Mouse (Mus musculus) thymus, adult 2 months (tissue): ENCODE measurements around the gene Myo18b. TPM values are rescaled to one million over a fixed set of nuclear protein-coding genes. Genes with fewer than 3 reads are reported as not detected.

Experiments
- DNase-seq: peaks from one replicate; pipeline ENCODE4 v3.0.0; 2021
- H3K27ac ChIP-seq: fragments of 200-500 bp; 2 replicates; pipeline ENCODE4 v1.5.1; 2012; ENCODE audit warnings: low read length, control low read depth; ENCODE audit not compliant: control insufficient read depth, insufficient read depth
- H3K27me3 ChIP-seq: fragments of 200-500 bp; 2 replicates; pipeline ENCODE4 v1.6.1; 2012; ENCODE audit warnings: mild to moderate bottlenecking, low read length, moderate library complexity, mixed read lengths; ENCODE audit not compliant: control insufficient read depth, insufficient read depth
- H3K36me3 ChIP-seq: fragments of 200-500 bp; 2 replicates; pipeline ENCODE4 v1.6.1; 2012; ENCODE audit warnings: mild to moderate bottlenecking, low read length, moderate library complexity; ENCODE audit not compliant: control insufficient read depth, insufficient read depth
- H3K4me1 ChIP-seq: fragments of 200-500 bp; replicated peaks from 2 replicates; pipeline ENCODE4 v1.6.1; 2012; ENCODE audit warnings: low read length; ENCODE audit not compliant: control insufficient read depth, insufficient read depth
- H3K4me3 ChIP-seq: fragments of 200-500 bp; 2 replicates; pipeline ENCODE4 v1.5.1; 2012; ENCODE audit warnings: mild to moderate bottlenecking, low read length, control low read depth, moderate library complexity; ENCODE audit not compliant: control insufficient read depth, insufficient read depth
- CTCF ChIP-seq: fragments of 200-500 bp; IDR thresholded peaks from 2 replicates; pipeline ENCODE4 v1.5.1; 2012; ENCODE audit warnings: mild to moderate bottlenecking, control low read depth, low read length, moderate library complexity, borderline replicate concordance; ENCODE audit not compliant: control insufficient read depth, poor library complexity, insufficient read depth; ENCODE audit errors: extremely low read depth
- POLR2A ChIP-seq: fragments of 200-500 bp; IDR thresholded peaks from 2 replicates; pipeline ENCODE4 v1.6.1; 2012; ENCODE audit warnings: mild to moderate bottlenecking, low read length, control low read depth, moderate library complexity; ENCODE audit not compliant: control insufficient read depth, poor library complexity, insufficient read depth; ENCODE audit errors: extremely low read depth
- WGBS: fragments of 180-500 bp; shearing (Covaris S2); methylation state at CpG from one replicate; pipeline ENCODE4 v1.1.7; 2018; 5-methylcytosine and 5-hydroxymethylcytosine counted together
- polyA plus RNA-seq: library from polyadenylated mRNA; depleted of rRNA; stranded (reverse); fragments of >200 nt; gene quantifications from 2 replicates; pipeline ENCODE4 v1.2.3, GENCODE M21; 2012

The Myo18b gene
- polyA plus RNA-seq, 1 experiment, result 3.8 TPM

DNA sequence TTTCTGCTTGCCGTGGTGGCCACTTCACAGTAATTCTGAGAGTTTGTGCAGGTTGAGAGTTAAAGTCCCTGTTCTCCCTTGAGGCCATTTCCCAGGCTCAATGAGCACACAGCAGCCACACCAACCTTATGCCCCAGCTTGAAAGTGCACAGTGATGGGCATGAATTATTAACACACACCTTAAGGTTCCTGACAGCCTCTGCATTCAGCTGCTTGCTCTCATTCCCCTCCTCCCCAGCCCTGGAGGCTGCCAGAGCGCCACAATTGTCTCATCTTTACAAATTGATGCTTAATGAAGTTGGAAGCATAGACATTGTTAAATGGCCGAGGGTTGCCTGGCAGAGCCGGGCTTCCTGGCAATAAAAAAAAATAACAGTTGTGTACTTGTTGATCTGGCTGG is 218.0 kb downstream of the Myo18b start:
- Histone ChIP-seq H3K4me3 (no peak overlapping the region), H3K36me3 (no peaks in the 10 kb centered on the region), H3K4me1 (no peaks in the 10 kb centered on the region), H3K27ac (no peak overlapping the region), H3K27me3 (no peaks in the 10 kb centered on the region)
- no peak for TF ChIP-seq POLR2A
- no peak for TF ChIP-seq CTCF
- 83% methylated on average over 4 of the region's 4 CpGs for WGBS
- DNase-seq, result no peak

DNA sequence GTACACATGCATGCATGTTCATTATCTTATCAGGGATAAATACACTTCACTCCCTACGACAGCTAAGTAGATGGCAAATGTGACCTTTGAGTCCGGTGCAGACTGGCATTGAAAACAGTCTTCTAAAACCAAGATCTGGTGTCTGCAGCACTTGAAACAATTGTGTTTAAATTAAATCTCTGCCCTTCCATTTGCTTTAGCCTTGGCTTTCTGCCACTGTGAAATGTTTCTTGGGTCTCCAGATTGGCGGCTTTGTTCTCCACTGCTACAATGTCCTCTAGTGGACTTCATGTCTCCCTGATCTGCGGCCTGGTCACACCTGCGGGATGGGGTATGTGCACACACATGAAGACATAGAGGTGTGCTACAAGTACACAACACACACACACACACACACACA is 221.4 kb downstream of the Myo18b start:
- Histone ChIP-seq H3K4me1 (no peaks in the 10 kb centered on the region), H3K27ac (no peak overlapping the region), H3K27me3 (no peaks in the 10 kb centered on the region), H3K4me3 (no peak overlapping the region), H3K36me3 (no peaks in the 10 kb centered on the region)
- WGBS, result 87% methylated on average over 5 of the region's 5 CpGs
- no peak for TF ChIP-seq POLR2A
- no peak for TF ChIP-seq CTCF
- no peak for DNase-seq

DNA sequence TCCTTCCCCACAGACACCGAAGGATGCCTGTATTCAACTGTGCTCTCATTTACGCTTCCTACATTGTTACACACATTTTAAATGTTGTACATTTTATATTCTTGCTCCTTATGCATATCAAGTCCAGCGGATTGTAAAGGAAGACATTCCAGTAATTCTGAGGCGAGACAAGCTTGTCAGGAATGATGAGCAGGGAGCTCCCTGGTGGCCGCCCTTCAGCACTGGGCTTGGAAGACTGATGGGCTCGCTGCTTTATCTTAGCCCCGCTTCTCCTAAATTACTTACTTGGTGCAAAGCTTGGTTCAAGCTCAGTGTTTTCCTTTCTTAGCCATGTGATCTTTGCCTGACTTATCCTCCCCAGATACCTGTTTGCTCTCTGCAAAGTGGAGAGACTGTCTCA is 223.7 kb downstream of the Myo18b start:
- TF ChIP-seq POLR2A, result no peak
- TF ChIP-seq CTCF, result no peak
- Histone ChIP-seq H3K27ac (no peak overlapping the region), H3K4me3 (no peak overlapping the region), H3K27me3 (no peaks in the 10 kb centered on the region), H3K4me1 (no peaks in the 10 kb centered on the region), H3K36me3 (no peaks in the 10 kb centered on the region)
- no peak for DNase-seq
- 77% methylated on average over 7 of the region's 7 CpGs for WGBS

DNA sequence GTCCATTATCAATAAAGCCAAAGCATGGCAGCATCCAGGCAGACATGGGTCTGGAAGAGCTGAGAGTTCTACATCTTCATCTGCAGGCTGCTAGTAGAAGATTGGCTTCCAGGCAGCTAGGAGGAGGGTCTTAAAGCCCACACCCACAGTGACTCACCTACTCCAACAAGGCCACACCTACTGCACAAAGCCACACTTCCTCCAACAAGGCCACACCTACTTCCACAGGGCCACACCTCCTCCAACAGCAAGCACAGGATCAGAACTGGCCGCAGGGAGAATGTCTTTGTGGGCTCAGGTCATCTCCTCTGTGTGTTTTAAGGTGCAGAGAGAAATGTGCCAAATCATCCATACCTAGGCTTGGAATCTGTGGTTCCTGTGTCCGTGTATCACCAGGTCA is 224.2 kb downstream of the Myo18b start:
- H3K4me3 ChIP-seq, result no peak overlapping the region
- 37% methylated on average over 2 of the region's 2 CpGs for WGBS
- no peaks in the 10 kb centered on the region for H3K4me1 ChIP-seq
- DNase-seq, result no peak
- TF ChIP-seq POLR2A, result no peak
- no peaks in the 10 kb centered on the region for H3K36me3 ChIP-seq
- no peaks in the 10 kb centered on the region for H3K27me3 ChIP-seq
- no peak overlapping the region for H3K27ac ChIP-seq

DNA sequence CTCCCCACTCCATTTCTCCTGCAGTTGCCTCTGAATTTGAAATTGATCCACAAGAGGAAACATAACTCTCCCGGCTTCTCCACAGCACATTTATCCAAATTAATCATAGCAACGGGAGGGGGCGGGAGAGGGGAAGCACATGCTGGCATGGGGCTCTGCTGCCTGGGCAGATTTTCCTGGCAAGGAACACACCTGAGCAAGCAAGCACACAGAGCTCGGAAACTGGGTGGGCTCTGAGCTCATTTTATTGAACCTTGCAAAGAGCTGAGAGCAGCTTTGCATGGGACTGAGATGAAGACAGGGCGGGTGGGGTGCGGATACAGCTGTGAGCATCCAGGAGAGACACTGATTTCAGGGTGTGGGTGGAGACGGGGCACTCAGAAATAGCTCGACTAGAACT is 229.0 kb downstream of the Myo18b start:
- WGBS, result 75% methylated on average over 8 of the region's 8 CpGs

DNA sequence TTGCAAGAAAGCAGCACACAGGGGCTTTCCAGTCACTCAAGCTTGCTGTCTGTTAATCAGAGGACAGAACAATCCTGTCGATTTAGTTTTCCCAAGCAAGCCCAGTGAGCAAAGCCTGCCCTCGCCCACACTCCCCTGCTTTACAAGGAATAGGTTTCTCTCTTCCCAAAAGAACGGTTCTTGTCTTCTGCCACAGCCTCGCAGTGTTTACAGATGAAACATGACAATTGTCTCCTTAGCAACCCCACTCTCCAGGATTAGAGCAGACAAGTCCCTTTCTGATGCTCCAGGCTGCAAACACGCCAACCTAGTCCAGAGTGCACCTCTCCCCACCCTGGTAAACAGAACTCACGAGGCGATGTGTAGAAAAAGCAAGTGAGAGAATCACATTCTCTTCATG is 230.5 kb downstream of the Myo18b start:
- 71% methylated on average over 7 of the region's 7 CpGs for WGBS
- H3K4me1 ChIP-seq, result no peaks in the 10 kb centered on the region
- no peak overlapping the region for H3K27ac ChIP-seq
- no peak for DNase-seq
- no peaks in the 10 kb centered on the region for H3K27me3 ChIP-seq
- TF ChIP-seq CTCF (no peak), POLR2A (no peak)
- no peak overlapping the region for H3K4me3 ChIP-seq
- no peaks in the 10 kb centered on the region for H3K36me3 ChIP-seq

More for the DNA sequence above, 229.0 kb downstream of the Myo18b start:
- Histone ChIP-seq H3K27me3 (no peaks in the 10 kb centered on the region), H3K4me1 (no peaks in the 10 kb centered on the region), H3K27ac (no peak overlapping the region), H3K36me3 (no peaks in the 10 kb centered on the region), H3K4me3 (no peak overlapping the region)
- TF ChIP-seq CTCF (no peak), POLR2A (no peak)
- no peak for DNase-seq

DNA sequence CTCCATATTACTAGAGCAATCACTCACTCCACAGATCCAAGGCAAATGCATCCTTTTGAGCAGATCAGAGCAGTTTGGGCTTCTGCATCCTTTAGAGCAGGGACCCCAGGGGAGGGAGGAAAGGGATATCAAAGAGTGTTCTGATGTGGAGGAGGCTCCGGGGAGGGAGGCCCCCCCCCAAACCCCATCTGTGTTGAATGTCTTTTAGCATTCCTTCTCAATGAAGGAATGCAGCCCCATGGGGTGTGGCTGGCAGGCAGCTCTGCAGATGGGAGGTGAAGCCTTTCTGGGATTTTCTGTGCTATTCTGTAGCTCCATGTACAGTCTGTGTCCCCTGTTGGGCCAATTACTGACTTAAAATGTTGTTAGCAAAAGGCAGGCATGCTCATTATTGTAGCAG is 232.5 kb downstream of the Myo18b start:
- WGBS, result 14% methylated on average over 1 of the region's 1 CpGs

More for the DNA sequence above, 232.5 kb downstream of the Myo18b start:
- Histone ChIP-seq H3K4me3 (no peak overlapping the region), H3K27ac (no peak overlapping the region), H3K27me3 (no peaks in the 10 kb centered on the region), H3K36me3 (no peaks in the 10 kb centered on the region), H3K4me1 (no peaks in the 10 kb centered on the region)
- TF ChIP-seq POLR2A (no peak), CTCF (no peak)
- DNase-seq, result no peak
